Mouse (Mus musculus) brain, embryonic 14.5 days (tissue): ENCODE results near the gene Pik3ap1.

ENCODE experiments used
- CTCF ChIP-seq: fragments of 200-500 bp; IDR thresholded peaks from 2 replicates; pipeline ENCODE4 v1.5.1; 2012; ENCODE audit warnings: inconsistent platforms, mild to moderate bottlenecking, moderate library complexity, borderline replicate concordance; ENCODE audit not compliant: insufficient read depth, insufficient read length; ENCODE audit errors: extremely low read depth
- POLR2A ChIP-seq: fragments of 200-500 bp; IDR thresholded peaks from 2 replicates; pipeline ENCODE4 v1.6.1; 2012; ENCODE audit warnings: mild to moderate bottlenecking, inconsistent platforms, borderline replicate concordance; ENCODE audit not compliant: poor library complexity, insufficient read depth, insufficient read length, severe bottlenecking; ENCODE audit errors: extremely low read depth

GRCm38 (mm10) chr19:41387262-41387661 is 2.4 kb upstream of the Pik3ap1 start:
- TF ChIP-seq CTCF (no peak), POLR2A (no peak)
